Mouse (Mus musculus) adrenal gland, adult (tissue): ENCODE measurements at regions not wholly inside any gene's neighbourhood (a gene's known extent, or its start where the extent isn't known, plus 50 kb on each side); places are given as distances from the start of the nearest gene placed in this dataset.

Experiments
- DNase-seq, 2 experiments: peaks; one replicate each; pipeline ENCODE4 v3.0.0; 2022 to 2023; ENCODE audit warnings: low spot score in 1 of 2; ENCODE audit not compliant: inconsistent age in 2 of 2

- DNase-seq, result no peak
Observed at GRCm38 (mm10) chr5:72245382-72245781, 77.4 kb upstream of the Commd8 start.

GRCm38 (mm10) chr5:72244134-72244533 is 76.1 kb upstream of the Commd8 start:
- DNase-seq, result peak; percentile 23 to 72

GRCm38 (mm10) chr5:72242981-72243380 is 75.0 kb upstream of the Commd8 start:
- no peak for DNase-seq

GRCm38 (mm10) chr5:72241451-72241850 is 73.5 kb upstream of the Commd8 start:
- DNase-seq, result no peak

- DNase-seq, result no peak
Observed at GRCm38 (mm10) chr5:72240271-72240670, 72.3 kb upstream of the Commd8 start.

GRCm38 (mm10) chr5:72227002-72227401 is 59.0 kb upstream of the Commd8 start:
- no peak for DNase-seq

- peak in 1 of 2 experiments; percentile 16 for DNase-seq
Observed at GRCm38 (mm10) chr5:72225576-72226298, 57.7 kb upstream of the Commd8 start.

GRCm38 (mm10) chr5:72225056-72225455 is 57.1 kb upstream of the Commd8 start:
- no peak for DNase-seq

- peak in 1 of 2 experiments; percentile 50 for DNase-seq
Observed at GRCm38 (mm10) chr5:72224551-72224966, 56.6 kb upstream of the Commd8 start.

GRCm38 (mm10) chr5:72222902-72223301 is 54.9 kb upstream of the Commd8 start:
- no peak for DNase-seq

- peak in 1 of 2 experiments; percentile 49 for DNase-seq
Observed at GRCm38 (mm10) chr5:72219697-72220096, 51.7 kb upstream of the Commd8 start.

- DNase-seq, result no peak
Observed at GRCm38 (mm10) chr5:72219248-72219647, 51.3 kb upstream of the Commd8 start.
